Mouse (Mus musculus) spleen, postnatal 10 days (tissue): Measurements from ENCODE around the gene Cux2.

Experiments
- DNase-seq, 2 experiments: peaks; one replicate each; pipeline ENCODE4 v3.0.0; 2021 to 2022; ENCODE audit warnings: low spot score in 2 of 2

Gene Cux2

DNA sequence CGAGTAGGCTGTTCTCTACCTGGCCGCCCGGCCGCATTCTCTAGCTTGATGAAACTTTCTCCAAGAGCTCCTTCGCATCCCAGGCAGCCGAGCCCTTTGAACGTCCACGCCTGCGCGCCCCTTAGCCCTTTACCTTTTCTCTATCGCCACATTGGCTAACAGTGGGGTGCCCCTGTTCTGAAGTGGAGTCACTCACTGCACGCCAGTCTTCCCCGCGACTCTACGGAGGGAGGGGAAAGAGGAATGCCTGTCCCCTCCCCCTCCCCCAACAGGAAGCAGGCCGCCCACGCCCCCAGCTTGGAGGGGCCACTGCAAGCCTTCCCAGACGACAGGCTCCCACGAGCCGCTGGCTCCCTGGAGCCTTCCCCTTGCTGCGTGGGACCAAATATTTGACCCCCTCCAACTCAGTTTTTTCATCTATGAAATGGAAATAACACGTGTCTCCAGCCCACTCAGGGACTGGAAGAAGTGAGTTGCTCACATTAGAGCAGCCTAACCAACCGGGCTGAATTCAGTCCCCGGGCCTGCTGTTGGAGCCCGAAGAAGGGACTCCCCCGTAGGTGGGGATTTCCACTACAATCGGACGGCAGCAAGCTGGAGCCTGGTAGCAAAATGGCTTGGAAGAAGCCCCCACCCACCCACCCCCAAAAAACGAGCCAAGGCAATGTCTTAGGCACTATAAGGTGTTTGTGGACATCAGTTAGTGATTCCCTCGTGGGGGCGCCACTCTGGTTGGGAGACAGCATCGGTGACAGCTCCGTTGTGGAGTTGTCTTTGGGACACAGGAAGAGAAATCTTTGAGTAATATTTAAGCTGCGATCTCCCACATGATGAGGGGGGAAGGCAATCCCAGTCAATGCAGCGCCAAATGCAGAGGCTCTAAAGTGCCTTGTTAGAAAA is 212.2 kb downstream of the Cux2 start, which contains the start of gene Sh2b3:
Gene Sh2b3, minus strand, starts transcription at position 206 of the 900 bp plus-strand sequence.
- DNase-seq, result peak; percentile 40 to 54

DNA sequence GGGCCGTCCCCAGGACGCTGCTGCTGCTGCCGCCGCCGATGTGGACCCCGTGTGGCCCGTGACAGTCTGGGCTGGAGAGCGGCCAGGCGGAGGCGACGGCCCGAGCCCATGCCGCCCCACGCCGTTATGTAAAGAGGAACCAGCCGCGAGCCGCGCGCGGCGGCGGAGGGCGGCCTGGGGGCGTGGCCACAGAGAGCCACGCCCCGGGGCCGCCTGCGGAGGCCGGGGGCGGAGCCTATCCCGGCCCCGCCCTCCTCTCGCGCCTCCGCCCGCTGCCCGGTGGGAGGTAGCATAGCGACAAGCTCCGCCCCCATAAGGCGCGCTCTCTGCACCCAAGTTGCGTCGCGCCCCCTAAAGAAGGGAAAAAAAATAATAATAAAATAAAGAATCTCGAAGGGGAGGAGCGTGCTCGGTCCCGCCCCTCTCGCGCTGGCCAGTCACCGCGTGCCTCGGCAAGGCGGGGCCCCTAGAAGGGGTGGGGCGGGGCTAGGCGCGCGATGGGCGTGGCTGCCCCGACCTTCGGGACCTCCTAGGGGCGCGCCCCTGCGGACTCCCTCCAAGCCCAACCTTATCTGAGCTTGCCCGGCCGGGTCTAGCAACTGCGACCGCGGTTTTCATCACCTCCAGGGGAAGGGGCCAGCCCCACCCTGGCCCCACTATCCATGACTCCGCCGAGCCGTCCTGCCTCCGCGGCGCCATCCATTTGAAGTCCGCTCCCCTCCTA is 213.0 kb downstream of the Cux2 start:
- DNase-seq, result peak; percentile 88 to 95

DNA sequence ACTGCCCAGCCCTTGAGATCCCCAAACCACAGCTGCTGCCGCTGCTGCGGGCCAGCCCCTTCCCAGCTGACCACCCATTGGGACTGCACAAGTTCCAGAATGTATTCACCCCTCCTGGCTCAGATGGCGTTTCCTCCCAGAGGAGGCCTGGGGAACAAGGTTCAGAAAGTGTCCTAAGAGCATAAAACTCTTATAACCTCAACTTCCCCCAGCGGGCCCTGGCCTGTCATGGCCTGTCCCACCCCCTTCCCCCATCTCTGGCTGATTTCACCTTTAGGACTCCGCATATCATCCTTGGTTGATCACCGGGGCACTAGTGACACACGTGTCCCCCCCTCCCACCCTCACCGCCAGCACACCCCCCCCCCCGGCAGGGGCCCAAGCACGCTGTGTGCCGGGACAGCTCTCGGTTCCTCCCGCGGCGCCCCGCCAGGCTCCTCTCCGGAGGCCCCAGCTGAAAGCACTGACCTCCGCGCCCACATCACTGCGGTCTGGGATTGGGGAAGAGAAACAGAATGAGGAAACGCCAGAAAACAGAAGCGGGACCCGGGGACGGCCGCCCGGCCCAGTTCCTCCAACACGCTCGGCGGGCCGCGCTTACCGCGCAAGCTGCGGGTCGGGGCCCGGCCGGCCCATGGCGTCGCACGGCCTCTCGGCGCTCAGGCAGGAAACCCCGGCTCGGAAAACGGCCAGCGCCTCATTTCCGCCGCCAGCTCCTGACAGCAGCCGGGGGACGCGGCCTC is 213.8 kb downstream of the Cux2 start:
- DNase-seq, result peak; percentile 85 to 86

DNA sequence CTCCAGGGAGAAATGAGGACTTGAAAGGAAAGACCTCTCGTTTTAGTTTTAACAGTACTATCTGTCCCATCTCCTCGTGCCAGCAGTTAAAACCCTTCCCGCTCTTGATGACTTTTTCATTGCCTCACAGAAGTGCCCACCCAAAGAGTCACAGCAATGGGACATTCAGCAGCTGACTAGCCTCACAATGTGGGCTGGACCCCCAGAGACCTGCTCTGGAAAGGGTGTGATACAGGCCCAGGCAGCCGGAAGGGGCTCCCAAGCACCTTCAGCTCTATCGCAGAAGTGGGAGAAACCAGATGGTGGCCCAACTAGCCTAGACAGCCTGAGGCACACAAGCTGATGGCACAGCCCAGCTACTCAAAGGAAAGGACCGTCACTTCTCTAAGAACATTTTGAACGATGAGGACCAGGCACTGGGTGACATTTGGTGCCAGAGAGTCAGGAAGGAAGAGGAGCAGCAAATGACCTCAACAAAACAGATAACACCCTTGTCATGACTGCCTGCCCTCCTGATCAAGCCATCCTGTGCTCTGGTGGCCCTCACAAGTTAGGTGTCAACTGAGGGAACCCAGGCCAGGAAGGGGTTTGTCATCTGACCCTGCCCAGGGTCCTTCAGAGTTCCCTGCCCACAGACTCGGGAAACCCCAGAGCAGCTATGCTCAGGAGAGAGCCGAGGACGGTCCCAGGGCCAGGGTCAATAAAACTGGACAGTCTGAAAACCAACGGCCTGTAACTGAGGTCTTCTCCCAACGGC is 214.7 kb downstream of the Cux2 start:
- DNase-seq, result no peak

DNA sequence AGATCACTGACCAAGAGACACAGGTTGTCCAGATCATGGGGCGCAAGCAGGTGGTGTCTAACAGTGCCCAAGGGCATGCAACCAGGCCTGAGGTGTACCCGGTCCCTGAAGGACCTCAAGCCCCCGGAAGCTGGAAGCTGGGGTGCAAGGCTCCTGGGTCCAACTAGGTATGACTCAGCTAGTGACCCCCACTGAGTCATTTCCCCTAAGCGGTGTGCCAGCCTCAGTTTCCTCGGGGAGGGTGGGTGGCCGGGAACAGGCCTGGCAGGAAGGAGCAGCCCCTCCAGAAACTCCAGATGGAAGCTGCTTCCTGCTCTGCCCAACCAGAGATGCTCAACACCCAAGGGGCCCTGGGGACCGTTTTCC is 215.7 kb downstream of the Cux2 start:
- DNase-seq, result no peak

DNA sequence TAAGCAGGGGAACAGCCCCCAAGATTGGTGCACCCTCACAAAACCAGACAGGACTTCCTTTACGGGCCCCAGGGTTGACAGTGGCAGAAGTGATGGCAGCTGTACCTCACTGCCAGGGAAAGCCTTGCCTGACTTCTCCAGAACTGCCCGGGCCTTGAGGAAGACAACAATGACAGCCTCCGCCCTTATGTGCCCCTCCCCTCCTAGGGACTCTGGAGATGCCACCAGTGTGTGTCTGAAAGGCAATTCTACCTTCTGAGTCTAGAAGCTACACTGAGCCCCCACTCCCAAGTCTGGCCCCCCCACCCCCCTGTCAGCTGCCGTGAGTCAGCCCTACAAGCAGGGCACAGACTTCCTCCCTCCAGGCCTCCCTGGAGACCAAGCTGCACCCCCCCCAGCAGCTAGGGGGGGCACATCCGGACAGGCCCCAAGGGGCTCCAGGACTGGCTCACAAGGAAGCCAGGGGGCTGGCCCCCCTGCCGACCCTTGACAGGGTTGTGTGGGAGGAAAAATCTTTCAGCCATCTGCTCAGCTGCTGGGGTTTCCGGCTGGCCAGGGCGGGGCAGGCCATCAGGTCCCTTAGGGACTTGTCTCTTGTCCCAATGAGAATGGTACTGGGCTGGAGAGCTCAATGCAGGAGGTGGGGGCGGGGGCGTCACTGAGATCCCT is 216.2 kb downstream of the Cux2 start:
- DNase-seq, result peak; percentile 59 to 85

DNA sequence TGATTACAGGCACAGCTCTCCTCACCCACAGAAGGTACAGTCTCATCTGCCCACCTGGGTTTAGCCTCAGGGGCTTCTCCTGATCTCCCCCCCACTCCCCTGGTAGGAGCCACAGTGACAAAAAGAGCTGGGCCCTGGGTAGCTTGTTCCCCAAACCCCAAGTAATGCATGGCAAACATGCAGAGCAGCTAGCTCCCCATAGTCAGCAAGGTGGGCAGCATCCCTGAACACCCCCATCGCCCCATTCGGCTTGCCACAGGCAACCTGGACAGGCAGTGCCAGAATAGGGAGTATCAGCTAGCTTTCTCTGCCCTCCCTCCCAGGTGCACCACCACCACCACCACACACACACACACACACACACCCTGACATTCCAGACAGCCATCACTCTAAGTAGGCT is 216.7 kb downstream of the Cux2 start:
- DNase-seq, result no peak

DNA sequence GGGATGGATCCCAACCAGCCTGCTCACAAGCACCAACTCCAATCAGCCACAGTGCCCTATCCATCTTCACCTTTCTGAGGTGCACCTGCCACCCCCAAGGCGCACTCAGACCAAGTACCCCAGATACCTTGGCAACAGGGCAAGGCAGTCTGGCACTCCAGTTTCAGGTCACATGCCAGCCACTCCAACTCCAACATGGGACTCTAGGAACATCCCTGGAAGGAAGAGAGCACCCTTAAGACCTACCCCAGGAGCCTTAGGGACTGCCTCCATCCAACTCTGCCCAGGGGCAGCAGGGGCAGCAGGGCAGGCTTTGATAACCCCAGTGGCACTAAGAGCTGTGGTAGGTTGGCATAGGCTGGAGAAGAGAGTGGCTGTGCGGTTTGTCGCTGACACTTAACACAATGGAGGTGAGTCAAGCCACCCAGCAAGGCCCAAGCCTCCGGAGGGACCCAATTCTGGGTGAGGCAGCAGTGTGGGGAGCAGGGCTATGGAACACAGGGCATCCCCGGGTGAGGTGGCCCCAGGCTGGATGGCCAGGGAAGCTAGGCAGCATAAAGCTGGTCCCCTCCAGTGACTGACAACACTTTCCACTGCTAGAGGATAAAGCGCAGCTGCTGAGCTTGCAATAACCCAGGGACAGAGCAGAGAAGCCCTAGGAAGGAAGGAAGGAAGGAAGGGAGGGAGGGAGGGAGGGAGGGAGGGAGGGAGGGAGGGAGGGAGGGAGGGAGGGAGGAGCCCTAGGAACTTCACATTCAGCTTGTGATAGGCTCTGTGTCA is 217.3 kb downstream of the Cux2 start:
- no peak for DNase-seq

DNA sequence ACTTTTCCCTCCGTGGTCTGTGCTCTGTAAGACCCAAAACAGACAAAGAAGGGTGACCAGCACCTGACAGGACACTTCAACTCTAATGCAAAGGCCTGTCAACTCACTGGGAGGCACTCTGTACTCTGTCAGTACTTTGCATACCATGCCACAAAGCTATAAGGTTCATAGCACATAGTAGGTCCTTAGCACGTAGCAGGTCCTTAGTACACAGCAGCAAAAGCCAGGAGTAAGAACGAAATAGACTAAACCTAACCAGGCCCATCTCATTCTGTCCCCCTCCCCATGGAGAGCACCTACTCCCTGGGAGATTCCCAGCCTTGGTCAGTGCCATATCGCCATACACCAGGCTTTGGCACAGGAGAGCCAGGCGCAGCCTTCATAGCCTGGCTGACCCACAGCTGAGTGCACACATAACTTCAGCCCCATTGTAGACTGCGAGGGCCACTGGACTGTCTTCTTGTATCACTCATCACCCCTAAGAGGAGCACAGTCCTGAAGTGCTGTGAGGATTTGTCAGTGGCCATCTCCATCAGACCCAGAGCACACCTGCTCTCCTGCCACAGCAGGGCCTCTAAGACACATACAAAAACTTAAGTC is 218.8 kb downstream of the Cux2 start:
- no peak for DNase-seq

DNA sequence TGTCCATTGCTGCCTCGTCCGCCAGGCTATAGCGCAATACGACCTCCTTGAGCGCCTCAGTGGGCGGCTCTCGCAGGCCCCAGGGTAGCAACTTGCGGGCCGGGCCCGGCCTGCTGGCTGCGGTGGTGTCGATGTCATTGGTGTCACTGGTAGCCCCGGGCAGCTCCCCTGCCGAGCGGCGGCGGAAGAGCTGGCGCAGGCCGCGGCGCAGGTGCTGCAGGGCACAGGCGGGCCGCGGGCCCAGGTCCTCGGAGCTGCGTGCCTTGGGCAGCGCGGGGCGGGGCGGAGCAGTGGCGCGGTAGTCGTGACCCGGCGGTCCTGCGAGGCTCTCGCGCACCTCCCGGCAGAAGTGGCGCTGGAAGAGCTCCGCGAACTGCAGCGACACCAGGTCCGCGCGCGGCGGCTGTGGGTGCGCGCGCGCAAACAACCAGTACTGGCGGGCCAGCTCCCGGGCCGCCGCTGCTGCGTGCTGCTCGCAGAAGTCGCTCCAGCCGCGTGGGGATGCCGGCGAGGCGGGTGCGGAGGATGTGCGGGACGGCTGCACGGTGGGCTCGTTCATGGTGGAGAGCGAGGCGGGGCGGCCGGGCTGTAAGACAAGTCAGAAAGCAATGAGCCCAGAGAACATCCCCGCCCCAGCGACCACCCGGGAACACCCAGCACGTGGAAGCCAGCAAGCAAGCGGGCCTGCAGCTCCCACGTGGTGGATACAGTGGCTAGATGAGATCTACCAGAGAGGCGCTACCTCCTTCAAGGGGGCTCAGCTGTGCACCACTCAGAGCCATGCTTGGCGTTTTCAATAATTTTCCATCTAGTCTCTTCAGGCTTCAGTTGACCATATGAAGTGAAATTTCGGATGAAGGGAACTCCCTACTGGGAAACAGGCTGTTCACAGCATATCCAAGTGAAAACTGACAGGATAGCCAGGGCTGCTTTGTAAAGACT is 221.1 kb downstream of the Cux2 start:
- DNase-seq, result no peak

DNA sequence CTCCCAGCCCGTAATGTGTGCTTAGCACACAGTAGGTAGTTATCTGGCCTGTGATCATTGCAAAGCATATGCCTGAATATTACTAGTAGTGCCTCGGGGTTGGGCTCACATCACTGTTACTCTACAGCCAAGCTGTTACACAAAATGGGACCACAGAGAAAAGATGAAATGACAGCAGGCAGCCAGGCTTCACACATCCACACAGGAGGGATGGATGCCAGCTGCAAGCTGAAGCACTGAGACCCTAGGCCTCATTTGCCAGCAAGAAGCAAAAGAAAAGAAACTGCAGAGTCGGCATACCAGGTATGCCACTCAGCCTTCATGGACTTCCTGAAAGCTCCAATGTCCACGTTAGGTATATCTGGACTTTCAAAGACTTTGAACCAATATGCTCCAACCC is 222.0 kb downstream of the Cux2 start:
- no peak for DNase-seq

DNA sequence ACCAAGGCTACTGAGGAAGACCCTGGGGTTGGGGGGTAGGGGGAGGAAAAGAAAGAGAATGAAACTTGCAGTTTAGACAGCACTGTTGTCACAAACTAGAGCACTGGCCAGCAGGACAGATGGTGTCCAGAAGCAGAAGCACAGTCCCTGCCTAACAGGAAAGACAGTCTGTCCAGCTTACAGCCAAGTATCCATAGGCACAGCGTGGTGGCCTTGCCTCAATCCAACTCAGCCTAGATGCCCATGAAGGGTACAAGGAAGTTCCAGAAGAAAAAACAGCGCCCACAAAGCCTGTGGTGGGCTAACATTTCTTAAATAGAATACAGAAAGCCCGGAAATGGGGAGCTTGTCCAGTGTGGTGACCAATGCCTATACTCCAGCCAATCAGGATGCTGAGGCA is 224.3 kb downstream of the Cux2 start:
- no peak for DNase-seq

DNA sequence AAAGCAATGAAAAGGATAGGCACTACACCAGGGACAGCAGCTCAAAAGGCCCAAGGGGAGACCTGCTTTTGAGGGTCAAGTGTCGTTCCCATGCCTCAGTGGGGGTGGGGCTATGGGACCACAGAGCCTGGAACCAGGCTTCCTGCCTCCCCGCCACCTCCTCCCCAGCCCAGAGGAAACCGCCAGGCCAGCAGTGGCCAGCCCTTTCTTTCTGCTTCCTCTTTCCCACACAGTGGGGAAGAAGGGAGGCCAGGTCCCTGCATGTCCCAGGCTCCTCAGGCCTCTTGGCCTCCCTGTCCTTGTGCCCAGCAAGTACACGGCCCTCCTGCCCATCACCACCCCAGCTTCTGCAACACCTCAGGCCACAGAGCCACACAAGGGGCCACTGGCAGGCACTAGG is 225.8 kb downstream of the Cux2 start:
- no peak for DNase-seq

DNA sequence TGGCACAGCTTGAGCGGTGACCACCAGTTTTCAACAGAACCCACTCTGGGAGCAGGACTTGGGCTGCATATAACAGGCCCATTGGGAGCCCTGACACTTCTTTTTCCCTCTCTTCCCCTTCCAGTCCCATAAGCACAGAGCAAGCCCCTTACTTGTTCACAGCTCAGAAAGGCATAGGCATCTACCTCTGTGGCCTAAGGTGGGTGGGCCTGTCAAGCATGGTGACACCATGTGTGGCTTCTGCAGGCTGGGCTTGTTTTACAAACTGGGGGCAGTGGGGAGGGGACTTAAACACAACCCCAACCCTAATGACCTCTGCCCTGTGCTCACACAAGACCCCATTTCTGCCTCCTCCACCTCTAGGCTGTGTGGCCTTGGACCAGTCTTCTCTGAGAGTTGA is 226.2 kb downstream of the Cux2 start:
- no peak for DNase-seq

DNA sequence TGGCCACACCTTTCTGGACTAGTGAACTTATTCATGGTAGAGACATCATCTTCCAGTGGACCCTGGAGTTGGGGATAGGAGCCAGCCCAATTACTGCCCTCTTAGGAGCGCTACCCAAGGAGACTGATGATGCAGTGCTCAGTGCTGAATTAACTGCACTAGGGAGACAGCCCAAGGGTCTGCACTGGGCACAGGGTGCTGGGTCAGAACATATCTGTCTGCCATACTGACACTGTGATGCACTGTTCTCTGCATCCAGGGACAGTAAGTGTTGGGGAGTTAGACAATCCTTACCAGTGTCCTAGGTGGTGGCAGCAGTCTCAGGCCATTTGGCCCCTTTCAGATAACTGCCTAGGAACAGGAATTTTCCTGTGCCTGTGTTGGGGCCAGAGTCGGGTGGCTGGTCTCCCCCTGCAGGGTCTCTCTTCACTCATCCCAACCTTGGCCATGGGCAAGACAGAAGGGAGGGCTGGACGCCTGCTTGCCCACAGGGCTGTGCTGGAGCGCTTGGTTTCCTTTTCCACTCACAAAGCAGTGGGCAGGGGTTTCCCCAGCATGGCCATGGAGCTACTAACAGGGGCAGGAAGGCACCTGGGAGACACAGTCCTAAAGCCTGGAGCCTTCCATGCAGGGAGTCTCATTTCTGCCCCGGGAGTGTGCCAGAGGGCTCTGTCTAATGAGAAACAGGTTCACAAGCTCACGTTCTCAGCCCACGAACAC is 227.0 kb downstream of the Cux2 start:
- DNase-seq, result no peak

DNA sequence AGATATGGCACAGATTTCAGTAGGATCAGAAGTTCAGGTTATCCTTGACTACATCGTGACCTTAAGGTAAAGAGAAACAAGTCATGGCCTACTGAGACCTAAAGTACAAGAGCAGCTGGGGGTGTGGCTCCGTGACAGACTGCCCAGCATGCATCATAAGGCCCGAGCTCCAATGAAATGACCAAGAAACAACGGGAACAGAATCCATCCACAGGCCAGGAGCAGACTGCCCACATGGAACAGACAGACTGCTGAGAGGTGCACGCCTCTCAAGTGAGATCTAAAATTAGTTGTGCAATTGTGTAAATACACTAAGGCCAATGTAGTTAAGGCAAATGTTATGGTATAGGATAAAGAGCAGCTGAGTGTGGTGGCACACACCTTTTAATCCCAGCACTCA is 228.3 kb downstream of the Cux2 start:
- no peak for DNase-seq

DNA sequence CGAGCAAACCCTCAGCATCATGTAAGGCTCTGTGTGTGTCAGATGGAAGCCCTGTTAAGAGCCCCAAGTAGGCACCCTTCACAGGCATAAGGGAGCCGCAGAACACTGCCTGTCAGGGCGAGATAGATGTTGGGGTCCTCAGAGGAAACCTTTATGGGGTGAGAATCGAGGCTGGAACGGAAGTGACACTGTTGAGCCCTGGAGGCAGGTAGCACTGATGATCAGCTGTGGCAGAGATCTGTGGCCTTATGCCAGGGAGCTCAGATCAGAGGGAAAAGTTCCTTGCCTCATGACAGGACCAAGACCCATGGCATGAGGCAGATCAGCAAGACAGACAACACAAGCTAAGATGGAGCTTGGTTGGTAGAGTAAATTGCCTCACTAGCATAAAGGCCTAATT is 228.8 kb downstream of the Cux2 start:
- no peak for DNase-seq

DNA sequence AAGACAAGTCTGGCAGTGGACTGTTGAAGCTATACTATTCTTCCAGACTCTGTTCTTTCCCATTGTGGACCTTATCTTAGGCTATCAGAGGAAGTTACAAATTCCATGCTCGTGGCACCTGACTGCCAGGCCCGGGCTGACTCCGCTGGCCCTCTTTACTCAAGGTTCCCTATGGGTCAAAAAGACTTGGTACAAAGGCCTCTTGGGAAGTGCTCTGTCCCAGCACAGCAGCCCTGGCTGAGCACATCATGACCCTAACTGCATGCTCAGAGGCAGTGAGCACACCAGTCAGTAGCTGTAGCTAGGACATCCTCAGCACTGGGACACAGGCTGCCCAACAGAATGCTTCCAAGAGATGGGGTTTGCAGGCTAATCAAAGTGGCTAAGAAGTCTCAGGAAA is 229.2 kb downstream of the Cux2 start:
- DNase-seq, result no peak
